Mouse (Mus musculus): ENCODE measurements at regions not wholly inside any gene's neighbourhood (a gene's known extent, or its start where the extent isn't known, plus 50 kb on each side); places are given as distances from the start of the nearest gene placed in this dataset.

- peak; percentile 90 for DNase-seq (ENCODE audit: low read depth)
These were observed 389.1 kb downstream of the Cd109 start for GRCm38 (mm10) chr9:79004296-79004980.

DNA sequence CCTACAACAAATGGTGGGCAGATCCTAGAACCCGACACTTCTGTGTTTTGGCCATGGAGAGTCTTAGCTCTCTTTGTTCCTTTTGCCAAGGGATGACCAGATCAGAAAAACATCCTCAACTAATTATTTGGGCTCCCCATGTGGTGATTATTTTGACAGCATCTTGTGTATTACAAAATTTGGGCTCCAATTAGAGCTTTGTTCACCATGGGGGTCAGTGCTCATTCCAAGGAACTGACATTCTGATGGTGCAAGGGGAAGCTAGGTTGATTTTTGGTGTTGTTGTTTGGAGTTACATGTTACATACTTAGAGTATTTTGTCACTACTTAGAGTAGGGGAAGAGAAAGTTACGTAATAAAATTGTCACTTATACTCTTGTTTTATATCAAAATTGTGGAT, 406.9 kb downstream of the Cd109 start:
- TF ChIP-seq POLR2A (IDR thresholded peaks at IDR 0.05; ENCODE audit: borderline replicate concordance, extremely low read depth, insufficient read depth, insufficient read length, poor library complexity, severe bottlenecking) (no peak), CTCF (IDR thresholded peaks at IDR 0.05; ENCODE audit: borderline replicate concordance, extremely low read depth, insufficient read depth, insufficient read length) (no peak)
- no peak for DNase-seq (ENCODE audit: low read depth)

More at GRCm38 (mm10) chr9:79004296-79004980, 389.1 kb downstream of the Cd109 start:
- TF ChIP-seq POLR2A (IDR thresholded peaks at IDR 0.05; ENCODE audit: borderline replicate concordance, extremely low read depth, insufficient read depth, insufficient read length, poor library complexity, severe bottlenecking) (no peak), CTCF (IDR thresholded peaks at IDR 0.05; ENCODE audit: borderline replicate concordance, extremely low read depth, insufficient read depth, insufficient read length) (no peak)

- DNase-seq (ENCODE audit: low read depth), result no peak
- no peak for TF ChIP-seq CTCF (IDR thresholded peaks at IDR 0.05; ENCODE audit: borderline replicate concordance, extremely low read depth, insufficient read depth, insufficient read length)
- no peak for TF ChIP-seq POLR2A (IDR thresholded peaks at IDR 0.05; ENCODE audit: borderline replicate concordance, extremely low read depth, insufficient read depth, insufficient read length, poor library complexity, severe bottlenecking)
These were observed 412.9 kb downstream of the Cd109 start for GRCm38 (mm10) chr9:79028234-79028633.

DNA sequence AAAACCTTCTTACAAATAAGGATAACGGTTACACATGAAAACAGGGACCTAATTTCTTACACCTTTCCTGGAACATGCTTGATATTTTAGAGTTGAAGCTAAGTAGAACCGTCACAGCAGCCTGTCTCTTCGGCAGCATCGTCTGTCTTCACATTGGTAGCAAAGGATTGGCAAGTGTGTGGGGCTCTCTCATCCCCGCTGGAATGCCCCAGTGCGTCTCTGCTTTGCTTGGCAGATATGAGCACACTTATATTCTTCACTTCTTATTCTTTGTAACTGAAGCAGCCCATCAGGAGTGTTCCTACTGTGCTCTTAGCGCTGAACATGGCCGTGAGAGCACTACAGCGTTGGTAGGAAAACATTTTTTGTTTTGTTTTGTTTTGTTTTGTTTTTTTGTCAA, 414.1 kb downstream of the Cd109 start:
- peak; percentile 11 for DNase-seq (ENCODE audit: low read depth)
- TF ChIP-seq CTCF (IDR thresholded peaks at IDR 0.05; ENCODE audit: borderline replicate concordance, extremely low read depth, insufficient read depth, insufficient read length), result no peak
- no peak for TF ChIP-seq POLR2A (IDR thresholded peaks at IDR 0.05; ENCODE audit: borderline replicate concordance, extremely low read depth, insufficient read depth, insufficient read length, poor library complexity, severe bottlenecking)

DNA sequence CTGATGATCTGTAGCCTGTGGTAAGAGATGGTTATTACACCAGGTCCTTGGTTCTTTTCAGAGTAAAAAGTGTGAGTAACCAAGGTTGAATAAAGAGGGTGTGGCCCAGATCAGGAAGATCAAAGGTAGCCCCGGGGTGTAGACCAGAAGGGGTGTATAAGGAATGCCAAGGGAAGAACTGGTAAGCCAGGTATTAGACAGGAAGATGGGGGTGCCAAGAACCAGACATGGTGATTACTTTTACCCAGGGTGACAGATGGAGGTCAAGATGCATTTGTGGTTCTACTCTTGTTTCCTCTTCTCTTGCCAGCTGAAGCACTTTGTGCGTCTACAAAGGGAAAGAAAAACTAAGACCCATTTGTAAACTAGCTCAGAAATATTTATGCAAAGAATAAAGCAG, 420.3 kb downstream of the Cd109 start:
- no peak for DNase-seq (ENCODE audit: low read depth)
- TF ChIP-seq POLR2A (IDR thresholded peaks at IDR 0.05; ENCODE audit: borderline replicate concordance, extremely low read depth, insufficient read depth, insufficient read length, poor library complexity, severe bottlenecking) (no peak), CTCF (IDR thresholded peaks at IDR 0.05; ENCODE audit: borderline replicate concordance, extremely low read depth, insufficient read depth, insufficient read length) (no peak)

DNA sequence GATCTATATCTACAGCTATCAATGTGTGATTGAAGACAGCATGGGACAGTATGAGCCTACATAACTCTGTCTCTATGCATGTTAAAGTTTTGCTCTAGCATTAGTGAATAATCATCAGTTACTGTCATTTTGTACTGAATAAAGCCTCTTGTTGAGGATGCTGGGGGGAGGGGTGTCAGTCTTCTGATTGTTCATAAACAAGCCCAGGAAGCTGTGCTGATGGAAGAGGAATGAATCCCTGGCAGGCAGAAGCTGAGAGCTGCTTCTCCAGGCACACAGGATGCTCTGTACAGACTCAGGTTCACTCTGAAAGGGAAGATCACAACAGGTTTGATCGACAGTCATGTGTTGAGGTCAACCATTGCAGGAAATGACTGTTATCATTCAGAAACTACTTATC, 421.7 kb downstream of the Cd109 start:
- DNase-seq (ENCODE audit: low read depth), result peak; percentile 6
- TF ChIP-seq CTCF (IDR thresholded peaks at IDR 0.05; ENCODE audit: borderline replicate concordance, extremely low read depth, insufficient read depth, insufficient read length) (no peak), POLR2A (IDR thresholded peaks at IDR 0.05; ENCODE audit: borderline replicate concordance, extremely low read depth, insufficient read depth, insufficient read length, poor library complexity, severe bottlenecking) (no peak)

GRCm38 (mm10) chr9:79038971-79039370, 423.6 kb downstream of the Cd109 start:
- no peak for DNase-seq (ENCODE audit: low read depth)
- no peak for TF ChIP-seq POLR2A (IDR thresholded peaks at IDR 0.05; ENCODE audit: borderline replicate concordance, extremely low read depth, insufficient read depth, insufficient read length, poor library complexity, severe bottlenecking)
- TF ChIP-seq CTCF (IDR thresholded peaks at IDR 0.05; ENCODE audit: borderline replicate concordance, extremely low read depth, insufficient read depth, insufficient read length), result no peak

GRCm38 (mm10) chr9:79044344-79044743, 429.0 kb downstream of the Cd109 start:
- DNase-seq (ENCODE audit: low read depth), result no peak
- TF ChIP-seq CTCF (IDR thresholded peaks at IDR 0.05; ENCODE audit: borderline replicate concordance, extremely low read depth, insufficient read depth, insufficient read length) (no peak), POLR2A (IDR thresholded peaks at IDR 0.05; ENCODE audit: borderline replicate concordance, extremely low read depth, insufficient read depth, insufficient read length, poor library complexity, severe bottlenecking) (no peak)

- TF ChIP-seq POLR2A (IDR thresholded peaks at IDR 0.05; ENCODE audit: borderline replicate concordance, extremely low read depth, insufficient read depth, insufficient read length, poor library complexity, severe bottlenecking) (no peak), CTCF (IDR thresholded peaks at IDR 0.05; ENCODE audit: borderline replicate concordance, extremely low read depth, insufficient read depth, insufficient read length) (peak; percentile 24; the same call in 1 of the 2 replicates)
- peak; percentile 57 for DNase-seq (ENCODE audit: low read depth)
These were observed 430.0 kb downstream of the Cd109 start for GRCm38 (mm10) chr9:79045314-79045713.

DNA sequence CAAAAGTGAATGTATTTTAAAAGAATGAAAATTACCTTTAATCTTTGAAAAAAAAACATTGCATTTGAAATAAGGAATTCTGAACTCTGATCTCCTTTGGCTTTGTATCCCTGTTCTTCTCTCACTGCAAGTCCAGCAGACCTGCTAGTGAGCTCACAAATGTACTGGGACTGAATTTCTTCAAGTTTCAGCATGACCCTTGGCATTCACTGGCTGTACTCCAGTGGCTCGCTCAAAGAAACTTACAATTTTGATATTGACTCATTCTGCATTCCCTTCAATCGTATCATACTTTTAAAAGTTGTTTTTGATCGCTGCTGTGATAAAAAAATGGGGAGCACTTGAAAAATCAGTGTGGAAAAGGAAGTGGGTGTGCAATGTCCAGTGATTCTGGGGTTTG, 456.6 kb downstream of the Cd109 start:
- no peak for TF ChIP-seq POLR2A (IDR thresholded peaks at IDR 0.05; ENCODE audit: borderline replicate concordance, extremely low read depth, insufficient read depth, insufficient read length, poor library complexity, severe bottlenecking)
- TF ChIP-seq CTCF (IDR thresholded peaks at IDR 0.05; ENCODE audit: borderline replicate concordance, extremely low read depth, insufficient read depth, insufficient read length), result no peak
- DNase-seq (ENCODE audit: low read depth), result no peak

DNA sequence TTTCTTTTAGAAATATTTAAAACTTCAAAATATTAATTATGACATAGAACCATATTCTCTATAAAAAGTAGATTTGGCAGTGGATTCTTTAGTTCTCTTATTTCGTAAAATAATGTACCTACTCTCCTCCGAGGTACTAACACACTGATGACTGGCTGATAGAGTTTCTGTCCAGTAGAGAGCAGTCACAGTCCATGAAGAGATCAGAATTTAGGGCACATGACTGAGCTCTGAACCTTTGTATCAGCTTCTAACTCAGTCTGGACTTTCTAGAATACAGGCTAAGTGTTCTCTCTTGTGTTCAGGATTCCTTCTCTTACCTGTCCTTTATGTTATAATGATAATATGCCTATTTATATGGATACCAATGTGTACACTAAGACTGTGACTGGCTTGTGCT, 494.3 kb downstream of the Cd109 start:
- peak; percentile 54 for DNase-seq (ENCODE audit: low read depth)
- TF ChIP-seq CTCF (IDR thresholded peaks at IDR 0.05; ENCODE audit: borderline replicate concordance, extremely low read depth, insufficient read depth, insufficient read length) (peak; percentile 37; the same call in 1 of the 2 replicates), POLR2A (IDR thresholded peaks at IDR 0.05; ENCODE audit: borderline replicate concordance, extremely low read depth, insufficient read depth, insufficient read length, poor library complexity, severe bottlenecking) (no peak)

- TF ChIP-seq CTCF (IDR thresholded peaks at IDR 0.05; ENCODE audit: borderline replicate concordance, extremely low read depth, insufficient read depth, insufficient read length) (no peak), POLR2A (IDR thresholded peaks at IDR 0.05; ENCODE audit: borderline replicate concordance, extremely low read depth, insufficient read depth, insufficient read length, poor library complexity, severe bottlenecking) (no peak)
- no peak for DNase-seq (ENCODE audit: low read depth)
These were observed 496.0 kb downstream of the Cd109 start for GRCm38 (mm10) chr9:79111326-79111725.

Data from brain, embryonic 14.5 days (tissue).